Mouse (Mus musculus): ENCODE measurements at regions not wholly inside any gene's neighbourhood (a gene's known extent, or its start where the extent isn't known, plus 50 kb on each side); places are given as distances from the start of the nearest gene placed in this dataset.

DNA sequence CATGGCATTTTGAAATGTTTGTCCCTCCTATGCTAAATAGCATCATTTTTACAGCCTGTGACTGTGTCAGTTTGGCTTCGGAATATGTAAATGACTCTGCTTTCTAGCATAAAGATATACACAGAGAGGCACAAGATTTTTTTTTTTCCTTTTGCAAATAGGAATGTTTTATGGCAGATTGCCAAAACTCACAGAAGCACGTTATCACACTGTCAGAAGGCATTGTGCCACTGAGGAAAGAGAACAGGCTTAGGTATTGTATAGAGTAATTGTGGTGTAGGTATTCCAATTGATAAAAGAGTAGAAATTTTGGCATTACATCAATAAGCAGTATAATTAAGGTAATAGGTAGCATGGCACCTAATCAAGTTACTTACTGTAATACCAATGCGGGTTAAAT is 988.5 kb upstream of the Tenm2 start:
- ATAC-seq (replicated peaks; ENCODE audit: poor library complexity) = no peak

DNA sequence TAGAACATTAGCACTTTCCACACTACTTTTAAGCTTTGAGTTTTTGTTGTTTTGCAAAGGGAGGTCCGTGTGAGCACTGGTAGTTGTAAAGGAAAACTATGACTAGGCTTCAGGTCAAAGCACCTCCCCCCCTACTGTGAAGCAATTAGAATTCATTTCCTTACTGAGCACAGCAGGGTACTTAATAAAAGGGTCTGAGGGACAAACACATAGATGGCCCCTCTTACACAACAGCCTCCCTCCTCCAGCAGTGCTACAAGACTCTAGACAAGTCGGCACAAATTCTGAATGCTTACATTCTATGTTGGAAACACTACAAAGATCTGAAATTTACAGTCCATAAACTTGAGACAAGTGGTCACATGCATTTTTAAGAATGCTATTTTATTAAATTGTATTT is 967.6 kb upstream of the Tenm2 start:
- no peak for ATAC-seq (replicated peaks; ENCODE audit: poor library complexity)

DNA sequence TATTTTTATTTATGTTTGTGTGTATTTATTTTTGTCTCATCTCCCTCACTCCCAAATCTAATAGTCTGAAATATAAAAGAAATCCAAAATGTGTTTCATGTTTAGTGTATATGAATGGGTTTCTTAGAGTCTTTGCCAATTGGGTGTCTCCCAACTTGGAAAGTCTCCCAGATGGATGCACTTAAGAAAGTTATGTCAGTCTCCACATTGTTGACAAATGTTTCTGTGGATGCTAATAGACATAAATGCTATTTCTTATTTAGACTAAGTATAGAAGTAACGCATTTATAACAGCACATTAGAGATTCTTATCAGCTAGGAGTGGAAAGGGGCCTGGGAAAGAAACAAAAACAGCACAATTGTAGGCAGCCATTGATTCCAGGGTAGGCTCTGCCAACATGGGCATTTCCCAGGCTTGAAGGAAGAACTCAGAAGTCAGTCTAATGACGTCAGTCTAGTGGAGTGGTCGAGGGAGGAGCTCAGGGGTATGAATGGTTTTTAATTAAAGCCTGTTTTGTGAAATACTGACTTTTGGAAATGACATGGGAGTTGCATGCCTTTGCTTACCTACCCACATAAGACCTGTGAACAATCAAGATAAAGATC is 965.5 kb upstream of the Tenm2 start:
- no peak for ATAC-seq (replicated peaks; ENCODE audit: poor library complexity)

DNA sequence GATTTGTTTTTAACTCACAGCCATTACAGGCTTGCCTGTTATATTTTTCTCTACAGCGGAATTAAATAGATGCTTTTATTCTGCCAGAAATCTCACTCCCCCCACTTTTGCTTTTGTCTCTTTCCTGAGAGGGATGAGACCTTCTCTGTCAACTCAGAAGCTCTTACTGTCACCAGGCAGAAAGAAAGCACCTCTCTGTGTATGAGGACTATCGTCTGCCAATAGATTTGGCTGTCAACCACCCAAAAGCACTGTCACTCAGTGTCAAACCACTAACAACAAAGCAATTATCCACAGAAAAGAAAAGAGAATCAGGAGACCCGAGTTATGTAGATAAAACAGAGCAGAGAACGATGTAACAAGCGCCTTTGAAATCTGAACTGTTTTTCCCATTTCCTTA is 958.0 kb upstream of the Tenm2 start:
- ATAC-seq (replicated peaks; ENCODE audit: poor library complexity) = no peak

DNA sequence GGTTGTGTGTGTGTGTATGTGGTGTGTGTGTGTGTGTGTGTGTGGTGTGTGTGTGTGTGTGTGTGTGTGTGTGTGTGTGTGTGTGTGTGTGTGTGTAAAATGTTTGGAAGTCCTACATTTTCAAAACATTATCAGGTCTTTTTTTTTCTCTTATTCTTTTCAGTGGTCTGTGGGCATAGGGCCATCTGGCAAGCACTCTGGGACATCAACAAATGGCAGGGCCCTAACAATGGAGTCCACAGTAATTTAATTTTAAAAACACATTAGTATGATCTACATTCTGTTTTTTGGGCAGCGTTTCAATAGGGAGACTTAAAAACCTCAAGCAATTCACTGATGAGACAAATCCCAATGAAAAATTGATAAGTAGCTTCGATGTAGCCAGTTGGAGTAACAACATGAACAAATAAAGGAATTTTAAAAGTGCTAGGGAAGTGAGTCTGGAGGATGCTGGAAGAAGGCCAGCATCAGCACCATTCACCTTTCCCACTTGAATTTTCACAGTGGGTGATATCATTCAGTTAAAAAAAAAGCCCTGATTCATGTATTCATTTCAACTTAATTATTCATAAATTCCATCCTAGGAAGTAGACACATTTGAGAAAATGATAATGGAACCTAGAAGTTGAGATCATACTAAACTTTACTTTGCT is 956.3 kb upstream of the Tenm2 start:
- no peak for ATAC-seq (replicated peaks; ENCODE audit: poor library complexity)

DNA sequence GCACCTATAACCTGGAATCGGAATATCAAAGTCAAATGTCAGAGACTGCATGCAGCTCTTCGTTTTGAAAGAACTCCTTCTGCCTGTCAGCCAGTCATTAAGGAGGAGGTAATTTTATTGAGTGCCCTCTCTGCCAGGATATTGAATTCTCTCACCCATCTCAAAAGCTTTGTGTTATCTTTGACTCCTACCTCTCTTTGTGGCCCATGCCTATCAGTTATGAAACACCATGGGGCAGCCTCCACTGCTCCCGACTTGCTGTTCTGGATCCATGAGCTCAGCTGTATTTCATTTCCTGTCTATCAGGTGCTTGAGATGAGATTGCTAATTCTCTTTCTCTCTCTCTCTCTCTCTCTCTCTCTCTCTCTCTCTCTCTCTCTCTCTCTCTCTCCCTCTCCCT is 955.7 kb upstream of the Tenm2 start:
- no peak for ATAC-seq (replicated peaks; ENCODE audit: poor library complexity)

DNA sequence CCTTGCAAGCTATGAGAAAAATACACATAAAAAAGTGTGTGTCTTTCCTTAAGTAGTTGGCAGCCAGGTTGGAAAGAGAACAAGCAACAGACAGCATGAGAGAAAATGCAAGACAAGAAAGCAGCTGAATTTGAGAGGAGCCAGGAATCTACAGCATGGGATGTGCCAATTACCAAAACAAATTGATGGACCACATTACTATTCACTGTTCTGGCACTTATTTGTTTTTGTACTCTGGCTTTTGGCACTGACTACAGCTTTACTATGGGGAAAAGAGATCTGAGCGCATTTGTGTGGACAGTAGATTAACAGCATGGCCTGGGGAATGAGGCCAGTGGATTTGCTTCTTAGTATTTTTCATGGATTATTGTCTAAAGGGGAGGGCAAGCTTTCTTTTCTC is 935.0 kb upstream of the Tenm2 start:
- ATAC-seq (replicated peaks; ENCODE audit: poor library complexity) = no peak

DNA sequence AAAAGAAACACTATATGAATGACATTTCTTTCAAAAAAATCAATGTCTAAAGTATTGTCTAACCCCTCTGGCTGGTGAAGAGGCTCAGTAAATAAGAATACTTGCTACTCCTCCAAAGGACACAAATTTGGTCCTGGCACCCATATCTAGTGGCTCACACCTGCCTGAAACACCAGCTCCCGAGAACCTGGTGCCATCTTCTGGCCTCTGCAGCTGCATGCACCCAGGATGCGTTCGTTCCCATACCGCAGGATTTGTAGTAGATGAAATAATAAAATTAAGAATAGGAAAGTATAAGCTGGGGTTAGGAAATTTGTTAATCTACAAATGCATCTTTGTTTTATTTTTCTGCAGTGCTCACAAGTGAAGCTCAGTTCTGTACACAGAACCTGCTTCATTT is 922.5 kb upstream of the Tenm2 start:
- no peak for ATAC-seq (replicated peaks; ENCODE audit: poor library complexity)

DNA sequence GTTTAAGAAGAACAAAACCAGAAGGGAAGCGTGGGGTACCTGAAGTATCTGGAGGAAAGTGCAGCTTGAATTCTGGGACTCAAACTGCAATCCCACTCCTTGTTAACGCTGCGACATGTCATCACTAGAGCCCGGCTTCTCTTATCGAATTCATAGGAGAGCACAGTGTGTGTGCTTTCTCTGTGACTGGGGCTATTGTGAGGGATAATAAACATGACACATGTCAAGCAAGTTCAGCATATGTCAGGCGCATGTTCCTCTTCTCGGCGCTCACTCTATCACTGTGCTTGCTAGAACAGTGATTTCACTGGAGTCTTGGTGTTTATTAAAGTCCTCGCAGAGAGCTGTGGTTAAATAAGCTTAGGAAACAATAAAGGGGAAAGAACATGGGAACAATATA is 921.2 kb upstream of the Tenm2 start:
- ATAC-seq (replicated peaks; ENCODE audit: poor library complexity) = no peak

DNA sequence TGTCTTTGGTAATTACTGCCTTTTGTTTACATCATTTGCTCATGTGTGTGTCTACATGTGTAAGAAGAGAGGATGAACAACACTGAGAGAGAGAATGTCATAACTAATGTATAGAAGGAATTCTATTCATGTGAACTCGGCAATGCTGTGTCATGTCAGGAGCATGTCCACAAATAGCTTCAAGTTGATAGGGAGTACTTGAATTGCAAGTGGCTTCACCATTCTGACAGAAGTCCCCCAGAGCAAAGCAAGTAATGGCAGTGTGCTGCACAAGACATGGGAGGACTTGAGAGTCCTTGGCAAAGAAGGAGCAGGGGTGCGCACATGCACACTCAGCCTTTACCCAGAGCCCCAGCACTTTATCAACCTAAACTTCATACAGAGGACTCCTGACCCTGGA is 919.9 kb upstream of the Tenm2 start:
- ATAC-seq (replicated peaks; ENCODE audit: poor library complexity) = no peak

DNA sequence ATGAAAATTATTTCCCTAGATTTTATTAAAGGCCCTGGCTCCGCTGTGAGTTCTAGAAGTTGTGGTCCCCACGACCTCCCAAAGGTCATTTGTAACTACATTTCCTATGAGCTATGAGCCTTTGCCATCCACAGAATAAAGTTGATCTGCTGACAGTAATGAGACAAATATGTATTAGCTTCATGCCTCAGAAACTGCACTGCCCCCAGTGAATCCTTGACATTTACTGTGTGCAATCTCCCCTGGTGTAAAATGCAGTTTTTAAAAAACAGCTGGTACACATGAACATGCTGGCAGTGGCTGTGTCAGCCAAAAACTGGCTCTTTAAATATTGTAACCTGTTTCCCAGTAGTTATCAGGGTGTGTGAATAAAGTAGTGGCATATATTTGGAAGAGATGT is 907.7 kb upstream of the Tenm2 start:
- ATAC-seq (replicated peaks; ENCODE audit: poor library complexity) = no peak

DNA sequence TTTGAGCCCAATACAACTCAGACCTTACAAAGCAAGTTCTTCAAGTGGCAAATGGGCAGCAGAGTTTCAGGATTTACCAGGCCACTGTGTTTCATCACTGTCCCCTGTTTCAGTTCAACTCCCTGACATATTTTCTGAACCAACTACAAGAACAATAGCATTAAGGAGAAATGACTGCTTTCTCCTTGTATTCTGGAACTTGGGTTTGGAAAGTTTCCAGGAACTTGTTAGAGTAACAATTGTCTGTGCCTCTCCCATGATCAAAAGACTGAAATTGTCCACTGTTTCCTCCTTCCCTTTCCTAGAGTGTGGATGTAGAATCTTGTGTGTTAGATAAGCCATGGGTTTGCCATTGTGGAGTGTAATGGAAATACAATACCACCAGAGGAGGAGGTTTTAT is 893.1 kb upstream of the Tenm2 start:
- ATAC-seq (replicated peaks; ENCODE audit: poor library complexity) = no peak

DNA sequence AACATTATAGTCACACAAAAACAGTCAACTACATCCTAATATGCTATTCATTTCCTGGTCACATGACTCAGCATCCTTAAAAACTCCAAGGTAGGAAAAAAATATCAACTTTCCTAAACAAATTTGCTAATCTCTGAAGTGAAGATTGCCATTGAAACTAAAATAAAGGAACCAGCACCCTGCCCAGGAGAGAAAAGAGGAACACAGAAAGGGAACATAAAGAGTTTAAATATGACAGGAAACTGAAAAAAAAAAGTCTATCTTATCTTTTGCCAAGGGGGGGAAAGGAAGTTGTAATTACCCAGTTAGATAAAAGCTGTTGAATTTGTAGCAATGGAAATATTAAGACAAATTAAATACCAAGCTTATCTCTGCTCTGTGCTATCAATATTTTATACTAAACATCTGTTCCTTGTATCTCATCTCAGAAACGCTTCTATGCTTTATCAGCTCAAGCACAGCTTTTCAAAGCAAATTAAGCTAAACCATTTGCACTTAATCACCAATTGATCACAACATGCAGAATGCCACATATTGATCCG is 888.1 kb upstream of the Tenm2 start:
- peak; percentile 58 for ATAC-seq (replicated peaks; ENCODE audit: poor library complexity)

DNA sequence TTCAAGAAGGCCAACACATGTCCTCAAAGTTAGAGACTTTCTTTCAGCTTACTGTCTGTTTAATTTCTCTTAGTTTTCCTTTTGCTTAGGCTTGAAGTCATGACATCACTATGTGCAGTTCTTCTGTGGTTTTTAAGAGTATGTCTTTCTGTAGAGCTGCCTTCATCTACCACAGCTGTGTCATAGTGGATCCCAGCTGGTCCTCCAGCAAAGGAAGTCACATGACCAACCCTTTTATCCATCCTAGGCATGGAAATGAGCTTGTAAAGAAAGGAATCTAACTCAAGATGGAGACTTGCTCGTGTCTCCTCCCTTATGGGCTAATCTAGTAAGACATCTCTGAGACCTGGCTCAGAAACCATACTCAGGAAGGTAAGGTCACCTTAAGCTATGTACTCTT is 886.7 kb upstream of the Tenm2 start:
- ATAC-seq (replicated peaks; ENCODE audit: poor library complexity) = no peak

DNA sequence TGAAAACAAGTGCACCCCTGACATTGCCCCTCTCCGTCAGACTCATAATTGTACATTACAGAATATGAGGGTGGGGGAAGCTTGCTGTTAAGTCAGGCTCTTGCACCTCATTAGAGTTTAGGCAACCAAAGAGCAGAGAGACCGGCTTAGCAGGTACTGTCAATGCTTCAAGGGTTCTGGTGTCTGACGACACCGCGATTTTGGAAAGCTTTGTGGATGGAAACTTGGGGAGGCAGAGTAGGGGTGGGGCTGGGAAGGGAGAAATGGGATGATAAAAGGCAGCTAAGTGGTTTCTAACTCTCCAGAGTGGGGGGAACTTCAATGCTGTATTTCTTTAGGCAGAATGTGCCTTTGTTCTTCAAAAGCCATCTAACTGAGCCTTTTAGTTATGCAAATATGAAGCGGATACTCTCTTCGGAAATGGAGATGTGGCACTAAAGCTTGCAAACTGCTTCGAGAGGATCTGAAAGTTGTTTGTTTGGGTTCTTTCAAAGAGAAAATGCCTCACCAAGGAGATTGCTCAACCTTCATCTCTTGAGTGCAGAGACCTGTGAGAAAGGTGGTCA is 885.4 kb upstream of the Tenm2 start:
- ATAC-seq (replicated peaks; ENCODE audit: poor library complexity) = no peak

DNA sequence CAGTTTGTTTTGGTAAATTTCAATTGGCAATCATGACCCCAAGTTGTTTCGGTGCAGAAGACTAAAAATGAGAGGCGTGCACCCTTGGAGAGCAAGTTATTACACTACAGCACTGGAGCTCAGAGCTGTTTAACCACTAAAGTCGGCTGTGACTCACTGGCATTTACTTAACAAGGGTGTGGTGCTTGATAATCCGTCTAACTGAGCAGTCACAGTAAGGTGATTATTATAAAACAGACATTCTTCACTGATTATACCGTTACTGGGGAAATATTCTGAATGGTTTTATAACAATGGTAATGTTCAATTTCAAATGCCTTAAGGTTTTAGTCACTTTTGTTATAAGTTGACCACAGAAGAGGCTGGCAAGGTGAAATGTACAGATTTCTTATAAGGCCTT is 882.0 kb upstream of the Tenm2 start:
- ATAC-seq (replicated peaks; ENCODE audit: poor library complexity) = no peak

DNA sequence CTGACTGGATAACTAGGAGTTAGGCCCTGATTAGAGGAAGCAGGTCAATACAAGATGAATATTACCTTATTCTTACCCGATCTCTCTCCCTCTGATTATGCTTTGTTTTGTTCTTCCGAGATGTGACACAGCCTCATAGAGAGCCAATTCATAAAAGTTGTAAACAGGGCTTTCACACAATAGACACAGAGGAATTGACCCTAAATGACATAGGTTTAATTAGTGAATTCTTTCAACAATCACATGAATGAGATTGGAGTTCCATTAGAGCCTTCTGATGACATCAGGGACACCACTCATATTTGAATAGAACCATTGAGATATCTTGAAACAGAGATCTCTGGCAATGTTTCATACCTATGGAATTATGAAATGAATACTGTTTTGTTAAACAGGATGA is 856.4 kb upstream of the Tenm2 start:
- no peak for ATAC-seq (replicated peaks; ENCODE audit: poor library complexity)

DNA sequence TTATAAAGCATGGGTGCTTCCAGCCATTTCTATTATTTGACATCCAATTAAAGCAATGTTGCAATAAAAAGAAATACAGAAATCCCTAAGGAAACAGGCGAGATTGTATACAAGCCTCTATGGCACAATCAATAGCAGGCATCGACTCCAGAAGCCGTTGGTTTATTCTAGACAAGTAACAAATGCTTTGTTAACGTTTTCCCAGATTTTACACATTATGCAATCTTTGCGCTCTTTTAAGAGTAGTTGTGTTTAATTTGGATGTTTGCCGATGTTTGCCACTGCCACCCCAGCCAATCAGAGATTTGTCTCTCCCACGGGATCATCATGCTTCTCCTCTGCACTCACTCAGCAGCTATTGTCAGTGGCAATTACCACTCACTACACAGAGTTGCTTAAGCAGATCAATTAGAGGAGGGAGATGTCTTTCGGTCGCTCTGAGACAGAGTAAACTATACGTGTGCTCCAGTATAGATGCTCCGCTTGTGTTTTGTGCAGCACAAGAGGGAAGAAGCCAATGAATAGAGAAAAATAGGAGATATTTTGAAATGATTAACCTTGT is 839.5 kb upstream of the Tenm2 start:
- ATAC-seq (replicated peaks; ENCODE audit: poor library complexity) = no peak

DNA sequence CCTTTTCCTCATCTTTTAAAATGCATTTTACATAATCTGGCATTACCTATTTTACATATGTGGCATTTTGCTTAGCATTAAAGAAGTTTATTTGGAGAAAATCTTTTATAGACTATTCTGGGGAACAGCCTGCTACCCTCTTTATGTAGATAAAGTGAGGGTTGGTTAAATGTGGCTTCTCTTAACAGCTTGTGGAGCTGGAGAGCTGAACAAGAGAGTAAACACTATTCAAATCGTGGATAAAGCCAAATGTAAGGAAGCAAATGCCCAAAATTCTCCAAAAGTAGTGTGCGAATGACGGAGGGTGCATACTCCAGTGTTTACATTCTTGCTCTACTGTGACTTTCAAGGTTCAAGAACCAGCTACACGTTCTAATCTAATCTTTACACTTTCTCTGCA is 833.9 kb upstream of the Tenm2 start:
- ATAC-seq (replicated peaks; ENCODE audit: poor library complexity) = no peak

DNA sequence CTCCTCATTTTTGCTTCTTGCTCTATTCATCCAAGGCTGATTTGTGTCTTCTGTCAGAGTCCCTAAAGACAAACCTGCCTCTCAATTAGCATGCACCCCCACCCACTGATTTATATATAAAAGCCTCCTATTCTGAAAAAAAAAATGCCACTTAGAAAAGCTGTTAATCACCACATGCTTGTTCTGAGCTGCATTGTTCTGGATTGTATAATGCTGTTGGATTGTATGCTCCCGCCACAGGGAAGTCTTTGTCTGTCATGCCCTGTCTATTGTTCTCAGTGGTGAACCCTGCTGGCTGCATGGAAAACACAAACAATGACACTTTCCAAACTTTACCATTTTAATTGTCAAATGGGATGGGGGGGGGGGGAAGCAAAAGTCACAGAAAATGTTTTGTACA is 831.9 kb upstream of the Tenm2 start:
- ATAC-seq (replicated peaks; ENCODE audit: poor library complexity) = no peak

DNA sequence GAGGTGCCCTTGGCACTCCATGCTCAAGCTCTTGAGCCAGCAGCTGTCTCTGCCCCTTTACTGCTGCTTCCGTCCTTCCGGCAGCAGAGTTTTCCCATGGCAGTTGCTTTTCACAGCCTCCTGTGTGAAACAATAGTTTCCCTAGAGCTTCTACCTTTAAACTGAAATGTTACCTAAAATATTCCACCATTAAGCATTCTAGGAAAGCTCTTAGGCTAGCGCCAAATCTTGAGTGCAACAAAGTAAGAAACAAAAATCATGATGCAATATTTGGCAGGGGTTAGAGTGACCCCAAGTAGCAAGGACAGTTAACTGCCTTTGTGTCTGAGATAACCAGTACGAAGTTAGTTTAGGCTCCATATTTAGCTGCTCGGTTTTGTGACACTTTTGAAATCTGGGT is 830.3 kb upstream of the Tenm2 start:
- no peak for ATAC-seq (replicated peaks; ENCODE audit: poor library complexity)

DNA sequence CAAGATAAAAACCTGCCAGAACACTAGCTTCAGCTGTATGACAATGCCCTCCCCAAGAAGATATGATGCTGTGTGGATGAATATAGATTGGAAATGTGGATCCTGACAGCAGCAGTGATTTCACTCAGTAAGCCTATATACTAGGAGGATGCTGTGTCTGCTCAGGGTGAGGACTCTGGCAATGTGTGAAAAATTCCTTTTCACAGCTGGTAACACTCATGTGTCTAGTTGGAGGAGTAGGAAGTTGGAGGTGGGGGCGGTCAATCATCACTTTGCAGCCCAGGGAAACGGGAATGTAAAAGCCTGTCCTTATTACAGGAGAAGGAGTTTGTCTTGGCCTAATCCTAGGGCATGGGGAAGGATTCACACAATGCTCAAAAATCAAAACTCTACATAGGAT is 824.3 kb upstream of the Tenm2 start:
- no peak for ATAC-seq (replicated peaks; ENCODE audit: poor library complexity)

Measured in megakaryocyte progenitor cell, adult 5-6 weeks (primary cell).